Mouse (Mus musculus) gastrocnemius, adult 8-10 months (tissue): ENCODE results near the gene Ptgis. TPM values are rescaled to one million over a fixed set of nuclear protein-coding genes. Genes with fewer than 3 reads are reported as not detected.

Source experiments
- DNase-seq, 2 experiments: peaks; one replicate each; pipeline ENCODE4 v3.0.0; 2022; ENCODE audit warnings: low spot score in 2 of 2
- total RNA-seq, 4 experiments: library from RNA; stranded (reverse); gene quantifications; 2 replicates each; pipeline ENCODE4 v1.2.4; 2022

Ptgis gene
- total RNA-seq, 4 experiments from 2014 or later, result 1.1 to 3.3 (median 1.9) TPM

DNA sequence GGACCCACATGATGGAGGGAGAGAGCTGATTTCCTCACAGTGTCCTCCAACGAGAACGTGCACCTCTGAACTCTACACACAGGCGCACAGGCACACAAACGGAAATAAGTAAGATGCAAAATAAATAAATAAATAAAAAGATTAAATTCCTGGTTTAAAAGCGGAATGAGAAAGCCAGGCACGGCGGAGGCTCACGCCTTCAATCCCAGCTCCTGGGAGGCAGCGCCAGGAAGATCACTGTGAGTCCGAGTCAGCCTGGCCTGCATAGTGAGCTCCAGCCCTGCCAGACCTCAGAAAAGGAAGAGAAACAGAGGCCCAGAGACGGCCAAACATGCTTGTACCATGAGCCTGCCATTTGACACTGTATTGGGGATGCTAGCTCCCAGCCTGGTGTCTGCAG lies 23.5 kb upstream of the Ptgis start:
- DNase-seq, result peak; percentile 1 to 2

DNA sequence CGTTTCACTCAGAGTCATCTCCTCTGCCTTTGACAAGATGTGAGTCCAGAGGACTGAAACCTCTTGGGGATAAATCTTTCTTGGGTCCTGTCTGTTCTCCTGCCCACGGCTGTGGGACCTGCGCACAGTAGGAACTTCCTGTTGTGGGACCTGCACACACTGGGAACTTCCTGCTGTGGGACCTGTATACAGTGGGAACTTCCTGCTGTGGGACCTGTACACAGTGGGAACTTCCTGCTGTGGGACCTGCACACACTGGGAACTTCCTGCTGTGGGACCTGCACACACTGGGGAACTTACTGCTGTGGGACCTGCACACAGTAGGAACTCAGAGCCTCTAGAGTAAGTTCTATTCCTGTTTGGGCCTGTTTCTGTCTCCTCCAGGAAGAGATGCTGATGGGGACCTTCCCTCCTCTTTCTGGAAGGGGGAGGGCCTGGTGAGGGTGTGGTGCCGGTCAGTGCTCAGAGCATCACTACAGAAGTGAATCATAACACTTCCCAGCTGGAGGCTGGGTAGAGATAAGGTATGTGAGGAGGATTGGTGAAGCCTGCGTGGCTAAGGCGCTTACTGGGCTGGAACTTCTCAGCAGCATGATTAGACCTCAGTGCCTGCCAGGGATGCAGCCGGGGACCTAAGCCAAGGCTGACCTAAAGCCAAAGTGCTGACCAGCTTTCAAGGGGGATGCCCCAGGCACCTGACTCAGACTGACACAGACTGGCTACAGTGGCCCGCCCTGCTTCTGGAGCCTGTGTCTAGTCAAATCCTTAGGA lies 22.8 kb upstream of the Ptgis start:
- peak; percentile 4 to 16 for DNase-seq

DNA sequence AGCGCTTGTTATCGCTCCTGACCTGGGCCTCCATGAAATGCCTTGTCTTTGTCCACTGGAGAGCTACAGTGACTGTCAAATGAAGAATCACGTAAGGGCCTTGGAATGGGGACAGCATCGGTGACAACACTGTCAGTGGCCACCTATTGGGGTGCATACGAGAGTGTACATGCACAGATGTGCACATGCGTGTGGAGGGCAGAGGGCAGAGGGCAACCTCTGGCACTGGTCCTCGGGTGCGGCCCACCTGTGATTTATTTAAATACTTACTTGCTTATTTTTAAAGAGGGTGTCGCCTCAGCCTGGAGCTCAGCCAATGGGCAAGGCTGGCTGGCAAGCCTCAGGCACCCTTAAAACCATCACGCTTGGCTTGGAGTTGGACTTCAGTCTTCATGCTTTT lies 22.0 kb upstream of the Ptgis start:
- DNase-seq, result peak in 1 of 2 experiments; percentile 3

DNA sequence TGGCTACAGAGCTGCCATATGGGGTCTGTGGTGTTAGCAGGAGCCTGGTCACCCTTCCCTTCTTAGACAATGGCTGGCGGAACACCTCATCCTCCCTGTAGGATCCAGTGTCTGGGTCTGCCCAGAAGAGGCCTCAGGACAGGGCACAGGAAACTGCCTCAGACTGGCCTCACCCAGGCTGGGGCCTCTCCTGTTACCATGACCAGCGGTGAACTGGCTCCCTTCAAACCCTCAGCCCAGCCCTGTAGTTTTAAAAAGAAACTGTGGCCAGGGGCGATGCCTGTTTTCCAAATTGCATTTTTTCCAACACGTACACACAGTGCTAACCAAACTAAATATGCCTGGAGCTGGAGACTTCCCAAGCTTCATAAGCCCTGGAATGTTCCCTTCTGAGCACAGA lies 20.7 kb upstream of the Ptgis start:
- no peak for DNase-seq

DNA sequence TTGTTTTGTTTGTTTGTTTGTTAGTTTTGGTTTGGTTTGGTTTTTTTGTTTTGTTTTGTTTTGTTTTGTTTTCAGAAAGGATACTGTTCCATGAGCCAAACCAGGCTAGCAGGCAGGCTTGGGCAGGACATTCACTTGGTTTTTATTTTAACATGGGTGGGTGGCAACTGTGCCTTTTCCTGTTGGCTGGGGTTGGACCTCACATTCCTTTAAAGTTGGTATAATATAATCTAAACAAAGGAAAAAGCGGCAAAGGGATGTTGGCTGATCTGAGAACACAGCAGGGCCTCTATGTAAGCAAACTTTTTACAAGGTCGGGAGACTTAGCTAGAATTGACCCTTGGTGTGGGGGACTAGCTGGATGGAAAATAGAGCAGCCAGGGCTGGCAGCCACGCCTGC lies 17.4 kb upstream of the Ptgis start:
- no peak for DNase-seq

DNA sequence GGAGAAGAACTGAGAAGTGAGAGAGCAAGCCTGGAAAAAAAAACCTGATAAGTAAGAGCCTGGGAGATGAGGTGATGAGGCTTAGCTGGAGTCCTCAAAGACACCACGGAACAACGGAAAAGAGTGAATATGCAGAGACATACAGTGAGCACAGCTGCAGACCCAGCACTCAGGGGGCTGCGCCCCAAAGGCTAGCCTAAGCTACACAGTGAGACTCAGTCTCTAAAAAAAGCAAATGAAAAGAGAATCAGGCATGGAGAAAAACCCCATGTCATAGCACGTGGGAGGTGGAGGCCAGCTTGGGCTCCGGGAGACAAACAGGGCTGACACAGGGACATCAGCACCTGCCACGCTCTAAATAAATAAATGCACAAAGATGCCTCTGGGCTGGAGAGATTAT lies 14.4 kb upstream of the Ptgis start:
- no peak for DNase-seq

DNA sequence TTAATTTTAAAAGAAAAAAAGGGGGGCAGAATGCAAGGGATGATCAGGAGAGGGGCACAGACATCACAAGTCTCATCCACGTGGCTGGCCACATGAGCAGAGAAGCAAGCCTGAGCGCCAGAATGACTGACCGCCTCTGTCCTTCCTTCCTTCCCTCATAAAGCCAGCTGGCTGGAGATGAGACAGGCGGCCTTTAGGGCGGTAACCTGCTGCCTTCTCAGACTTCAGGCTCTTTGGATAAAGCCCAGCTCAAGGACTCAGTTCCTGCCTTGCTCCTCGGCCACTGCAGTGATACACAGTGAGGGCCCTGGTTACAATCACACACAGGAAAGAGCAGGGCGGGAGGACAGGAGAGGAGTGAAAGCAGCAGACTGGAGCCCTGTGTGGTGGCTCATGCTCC lies 13.8 kb upstream of the Ptgis start:
- DNase-seq, result peak; percentile 73 to 84

DNA sequence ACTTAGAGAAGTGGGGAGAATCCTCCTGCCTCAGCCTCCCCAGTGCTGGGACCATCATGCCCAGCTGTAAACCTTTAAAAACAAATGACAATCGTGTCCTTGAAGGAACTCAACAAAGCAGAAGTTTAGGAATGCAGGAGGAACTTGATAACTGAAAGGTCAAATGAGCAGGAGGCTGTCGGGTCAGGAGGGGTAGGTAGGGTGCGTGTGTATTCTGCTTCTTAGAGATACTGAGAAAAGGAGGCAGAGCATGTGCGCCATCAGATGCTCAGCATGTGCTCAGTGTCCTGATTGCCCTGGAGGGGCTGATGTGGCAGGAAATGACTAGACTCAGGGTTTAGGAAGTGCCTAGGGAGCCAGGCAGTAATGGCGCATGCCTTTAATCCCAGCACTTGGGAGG lies 13.1 kb upstream of the Ptgis start:
- DNase-seq, result no peak

DNA sequence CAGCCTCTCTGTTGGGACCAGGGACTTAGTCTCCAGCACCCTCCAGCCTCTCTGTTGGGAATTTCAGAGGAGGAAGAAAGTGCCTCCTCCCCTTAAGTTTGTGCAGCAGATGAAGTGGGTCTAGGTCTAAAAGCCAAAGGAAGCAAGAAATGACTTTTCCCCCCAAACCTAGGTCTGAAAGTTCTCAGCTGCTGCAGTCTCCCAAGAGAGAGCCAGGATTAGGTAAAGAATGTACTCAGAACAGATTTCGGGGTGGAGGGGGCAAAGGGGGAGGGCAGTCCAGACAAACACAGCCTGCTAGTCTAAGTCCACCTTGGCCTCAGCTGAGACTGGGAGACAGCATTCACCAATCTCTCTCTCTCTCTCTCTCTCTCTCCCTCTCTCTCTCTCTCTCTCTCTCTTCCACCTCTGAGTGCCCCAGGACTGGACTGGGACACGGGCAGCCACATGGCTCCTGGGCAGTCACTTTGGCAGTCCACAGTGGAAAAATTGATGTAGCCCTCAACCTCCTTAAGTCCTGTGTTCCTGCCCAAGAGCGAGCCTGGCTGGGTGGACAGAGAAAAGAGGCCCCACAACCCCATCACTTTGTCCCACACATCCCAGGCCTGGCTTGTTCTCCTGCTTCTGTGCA lies 11.8 kb upstream of the Ptgis start:
- DNase-seq, result no peak

DNA sequence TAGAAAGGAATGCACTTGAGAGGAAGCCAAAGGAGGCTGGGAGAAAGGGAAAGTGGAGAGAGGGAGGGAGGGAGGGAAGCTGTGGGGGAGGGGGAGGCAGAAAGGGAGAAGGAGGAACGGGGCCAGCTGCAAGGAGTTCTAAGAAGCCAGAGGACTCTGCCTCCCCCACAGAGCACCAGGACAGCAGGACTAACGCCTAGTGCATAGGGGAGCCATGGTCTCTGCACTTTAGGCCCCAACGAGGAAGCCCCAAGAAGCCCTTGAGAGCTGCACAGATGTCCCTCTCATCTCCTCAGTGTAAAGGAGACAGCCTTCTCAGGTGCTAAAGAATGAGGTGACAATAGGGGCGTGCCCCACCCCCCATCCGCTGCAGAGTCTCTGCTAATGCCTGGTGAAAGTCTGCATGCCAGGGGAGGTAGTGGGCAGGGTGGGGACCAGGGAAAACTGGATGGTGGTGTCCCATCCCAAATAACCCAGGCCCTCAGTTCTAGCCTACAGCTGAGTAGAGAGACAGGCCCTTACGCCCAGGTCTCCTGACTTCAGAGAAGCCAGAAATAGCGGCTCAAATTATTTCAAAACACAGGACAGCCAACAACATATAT lies 10.4 kb upstream of the Ptgis start:
- DNase-seq, result no peak

DNA sequence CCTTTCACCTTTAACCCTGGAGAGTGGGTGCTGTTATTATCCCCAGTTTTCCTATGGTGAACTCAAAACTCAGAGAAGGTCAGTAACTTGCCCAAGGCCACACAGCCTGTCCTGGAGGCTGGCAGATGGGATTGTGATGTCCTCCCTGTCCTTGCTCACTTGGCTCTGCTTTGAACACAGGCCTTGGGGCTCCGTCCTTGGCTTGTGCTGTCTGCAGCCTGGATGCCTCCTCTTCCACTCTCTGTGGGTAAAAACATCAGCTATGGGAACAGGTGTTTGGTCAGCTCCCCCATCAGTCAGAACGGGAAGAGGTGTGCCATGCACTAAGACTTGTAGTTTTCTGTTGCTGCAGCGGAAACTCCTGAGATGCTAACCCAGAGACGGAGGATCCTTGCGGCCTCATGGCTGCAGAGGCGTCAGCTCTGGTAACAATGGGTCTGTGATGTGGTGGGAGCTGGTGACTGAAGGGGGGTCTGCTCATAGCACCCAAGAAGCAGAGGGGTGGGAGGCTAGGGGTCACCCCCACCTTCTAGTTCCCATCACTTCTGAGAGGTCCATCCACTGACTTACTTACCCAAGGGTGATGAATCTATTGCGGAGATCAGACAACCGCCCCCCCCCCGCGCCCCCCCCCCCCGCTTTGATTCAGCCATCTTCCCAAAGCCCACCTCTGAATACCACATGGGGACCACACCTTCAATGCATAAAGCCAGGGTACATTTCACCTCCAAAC lies 9.8 kb upstream of the Ptgis start:
- no peak for DNase-seq

DNA sequence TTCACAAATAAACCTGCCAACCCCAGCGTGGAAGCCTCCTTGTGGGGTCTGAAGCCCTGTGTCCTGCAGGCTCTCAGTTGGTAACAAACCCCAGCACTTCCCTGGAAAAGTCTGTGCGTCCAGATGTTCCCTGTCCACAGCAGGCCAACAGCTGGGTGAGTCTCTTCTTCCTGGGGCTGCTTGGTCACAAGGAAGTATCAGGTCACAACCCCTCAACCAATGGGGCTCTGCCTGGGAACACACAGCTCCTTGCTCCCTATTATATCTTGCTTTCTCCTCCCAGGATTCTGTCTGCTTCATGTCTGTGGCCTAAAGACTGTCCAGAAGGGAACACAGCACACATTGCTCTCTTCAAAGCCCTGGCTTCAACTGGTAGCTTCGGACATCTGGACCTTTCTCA lies 9.2 kb upstream of the Ptgis start:
- no peak for DNase-seq

DNA sequence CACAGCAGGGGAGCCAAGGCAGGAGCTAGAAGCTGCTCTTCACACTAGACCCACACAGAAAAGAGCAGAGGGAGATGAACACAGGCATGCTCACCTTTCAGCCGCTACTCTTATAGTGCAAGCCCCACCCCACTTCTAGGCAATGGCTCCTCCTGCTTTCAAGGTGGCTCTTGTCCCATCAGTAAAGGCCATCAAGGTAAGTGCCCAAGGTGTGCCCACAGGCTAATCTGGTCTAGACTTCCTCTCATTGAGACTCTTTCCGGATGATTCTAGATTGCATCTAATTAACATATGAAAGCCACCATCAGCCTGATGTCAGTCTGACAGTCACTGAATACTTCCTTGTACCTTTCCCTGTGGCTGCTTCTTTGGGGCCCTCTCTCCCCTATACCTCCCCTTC lies 7.4 kb upstream of the Ptgis start:
- DNase-seq, result no peak

DNA sequence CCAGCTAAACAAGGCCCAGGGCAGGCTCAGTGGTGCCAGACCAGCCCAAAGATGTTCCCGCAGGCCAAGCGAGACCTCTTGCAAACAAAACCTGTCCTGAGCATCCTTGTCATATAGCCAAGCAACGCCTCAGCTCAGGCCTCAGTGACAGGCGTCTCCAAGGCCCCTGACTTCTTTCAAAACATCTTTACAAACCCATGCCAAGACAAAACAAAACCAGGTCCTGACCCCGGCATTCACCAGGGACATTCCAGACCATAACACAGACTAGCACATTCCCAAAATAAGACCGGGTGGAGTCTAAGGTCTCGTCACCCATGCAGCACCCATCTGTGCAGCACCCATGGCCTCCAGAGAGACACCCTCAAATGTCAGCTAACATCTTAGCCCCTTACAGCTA lies 6.3 kb upstream of the Ptgis start:
- no peak for DNase-seq

DNA sequence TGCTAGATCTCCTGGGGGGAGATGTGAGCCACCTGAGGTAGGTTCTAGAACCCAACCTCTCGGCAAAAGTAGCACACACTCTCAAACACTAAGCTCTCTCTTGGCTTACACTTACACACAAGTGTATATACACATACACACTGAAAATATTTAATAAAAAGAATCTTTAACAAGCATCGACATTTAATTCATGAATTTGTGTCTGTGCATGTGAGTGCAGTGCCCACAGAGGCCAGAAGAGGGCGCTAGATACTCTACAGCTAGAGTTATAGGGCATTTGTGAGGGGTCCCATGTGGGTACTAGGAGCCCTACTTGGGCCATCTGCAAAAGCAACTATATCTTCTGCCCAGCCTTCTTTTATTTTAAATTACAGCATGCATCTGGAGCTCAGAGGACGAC lies 4.5 kb upstream of the Ptgis start:
- DNase-seq, result no peak

DNA sequence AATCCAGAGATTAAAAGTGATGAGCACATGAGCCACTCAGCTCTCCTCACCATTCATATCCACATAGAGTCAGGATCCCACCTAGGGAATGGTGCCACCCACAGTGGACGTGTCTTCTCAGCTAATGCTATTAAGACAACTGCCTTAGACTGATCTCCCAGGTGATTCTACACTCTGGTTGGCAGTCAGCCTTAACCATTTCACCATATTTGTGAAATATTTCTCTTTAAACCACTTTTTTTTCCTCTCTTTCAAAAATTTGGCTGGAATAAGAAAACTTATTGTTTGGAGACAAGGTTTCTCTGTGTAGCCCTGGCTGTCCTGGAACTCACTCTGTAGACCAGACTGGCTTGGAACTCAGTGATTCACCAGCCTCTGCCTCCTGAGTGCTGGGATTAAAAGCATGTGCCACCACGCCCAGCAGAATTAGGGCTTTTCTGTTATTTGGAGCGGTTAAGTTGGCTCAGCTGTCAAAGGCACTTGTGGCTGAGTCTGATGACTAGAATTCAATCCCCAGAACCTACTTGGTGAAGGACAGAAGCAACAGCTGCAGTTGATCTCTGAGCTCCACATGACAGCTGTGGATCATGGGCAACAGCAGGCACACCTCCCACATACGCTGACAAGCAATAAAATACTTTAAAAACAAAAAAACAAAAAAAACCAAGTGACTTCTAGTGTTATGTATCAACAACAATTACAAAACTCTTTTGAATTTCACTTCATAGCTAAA lies 3.6 kb upstream of the Ptgis start:
- DNase-seq, result no peak

DNA sequence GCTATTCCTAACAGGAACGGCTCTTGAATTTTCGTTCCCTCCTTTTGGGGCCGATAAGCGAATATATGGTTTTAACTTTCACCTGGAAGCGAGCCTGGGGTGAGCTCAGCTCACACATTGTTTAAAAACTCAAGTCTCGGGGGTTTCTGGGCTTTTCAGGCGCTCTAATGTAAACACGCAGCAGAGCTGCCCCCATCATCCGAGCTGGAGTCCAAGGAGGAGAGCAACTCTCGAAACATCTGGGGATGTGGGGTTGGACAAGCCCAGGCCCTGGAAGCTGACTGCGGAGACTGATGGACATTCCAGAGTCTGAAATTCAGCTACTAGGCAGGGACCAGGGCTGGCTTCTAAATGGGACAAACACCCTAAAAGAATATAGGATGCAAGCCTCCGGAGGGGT lies 1.1 kb downstream of the Ptgis start:
- DNase-seq, result no peak

DNA sequence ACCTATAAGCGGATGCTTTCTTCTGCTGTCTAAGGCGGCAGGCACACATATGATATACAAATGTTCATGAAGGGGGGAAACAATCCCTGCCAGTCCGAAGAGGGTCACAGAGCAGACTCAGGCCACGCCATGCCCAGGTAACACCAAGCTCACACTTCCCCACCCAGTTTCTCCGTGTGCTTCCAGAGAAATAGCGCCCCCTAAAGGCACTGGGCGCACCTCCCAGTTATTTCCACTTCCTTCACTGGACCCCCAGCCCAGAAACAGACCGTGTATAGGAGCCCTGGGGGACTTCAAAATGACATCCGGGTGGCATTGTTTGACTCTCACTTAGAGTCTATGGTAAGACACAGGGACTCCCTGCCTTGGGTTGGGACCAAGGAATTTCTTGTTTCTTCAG lies 3.2 kb downstream of the Ptgis start:
- no peak for DNase-seq

DNA sequence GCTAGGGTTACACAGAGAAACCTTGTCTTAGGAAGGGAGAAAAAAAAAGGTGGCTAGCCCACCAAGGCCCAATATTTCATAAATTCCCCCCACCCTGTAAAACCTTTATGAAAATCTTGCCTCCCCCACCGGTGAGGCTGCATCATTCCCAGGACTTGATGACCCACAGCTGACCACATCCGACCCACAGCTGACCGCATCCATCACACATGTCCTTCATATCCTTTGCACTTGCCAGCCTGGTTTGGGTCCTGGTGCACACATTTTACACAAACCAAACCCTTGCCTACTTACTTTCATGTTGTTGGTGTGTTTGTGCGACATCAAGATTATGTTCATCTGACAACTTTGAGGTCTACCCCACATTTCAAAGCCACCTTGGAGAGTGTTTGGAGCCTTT lies 4.2 kb downstream of the Ptgis start:
- DNase-seq, result no peak

DNA sequence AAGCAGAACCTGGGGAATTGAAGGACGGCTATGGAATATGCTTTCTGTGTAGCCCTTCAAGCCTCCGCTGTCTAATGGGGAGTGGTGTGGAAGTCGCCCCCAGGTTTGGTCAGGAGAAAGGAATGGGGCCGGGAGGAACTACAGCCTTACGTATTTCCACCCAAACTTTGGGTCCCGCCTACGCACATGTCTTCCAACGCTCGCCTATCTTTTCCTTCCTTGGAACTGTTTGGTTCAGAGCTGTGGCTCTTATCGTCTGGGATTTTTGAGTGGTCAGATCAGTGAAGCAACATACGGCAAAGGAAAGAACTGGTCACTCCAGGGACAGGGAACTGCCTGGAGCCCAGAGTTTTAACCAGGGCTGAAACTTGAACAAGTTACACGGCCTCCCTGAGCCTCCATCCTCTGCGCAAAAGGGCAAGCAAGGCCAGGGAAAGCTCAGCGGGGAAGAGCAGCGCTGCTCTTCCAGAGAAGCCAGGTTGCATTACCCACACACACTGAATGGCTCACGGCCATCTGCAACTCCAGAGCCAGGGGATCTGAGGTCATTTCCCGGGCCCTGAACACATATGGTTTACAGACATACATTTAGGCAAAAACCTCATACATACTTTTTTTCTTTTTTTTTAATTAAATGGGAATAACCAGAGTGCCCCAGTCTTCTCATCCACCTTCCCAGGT lies 4.9 kb downstream of the Ptgis start:
- DNase-seq, result no peak

DNA sequence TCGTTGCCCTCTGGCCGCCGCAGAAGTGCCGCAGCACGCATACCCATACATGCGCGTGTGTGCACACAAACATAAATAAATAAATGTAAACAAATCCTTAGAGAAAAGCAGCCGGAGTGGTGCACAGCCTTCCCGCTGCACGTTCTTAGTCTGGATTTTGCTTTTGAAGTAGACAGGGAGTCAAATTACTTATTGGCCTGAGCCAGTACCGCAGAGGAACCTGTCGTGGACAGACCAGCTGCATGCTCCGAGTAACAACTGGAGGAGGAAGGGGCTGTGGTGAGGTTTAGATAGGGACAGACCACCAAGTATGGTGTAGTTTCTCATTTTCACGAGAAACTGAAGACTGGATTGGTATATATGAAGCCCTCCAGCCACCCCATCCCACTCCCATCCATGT lies 6.6 kb downstream of the Ptgis start:
- DNase-seq, result no peak
